10 mouse cellular contexts compared by ENCODE assay signal in genomic region chr7:19932133-19932876, GRCm38 (mm10). TPM values are rescaled to one million over a fixed set of nuclear protein-coding genes. Genes with fewer than 3 reads are reported as not detected.
A peak's percentile ranks its signal among the peaks of the same experiment; 100 is the strongest.
DNase-seq lines count a peak whose midpoint lies in the region; ATAC-seq lines count a peak whose summit lies in the region.
"Had no signal": no experiment of that assay in that cellular context is flagged by ENCODE, and none has a peak within 500 bp of the region (broad histone marks: within the 10 kb centered on the region; RNA-seq: fewer than 3 reads in every experiment).

No protein-coding gene starts in this region.

- no peak overlapping the region for H3K9ac ChIP-seq in limb, embryonic 13.5 days
- no peak overlapping the region for H3K9ac ChIP-seq in kidney, embryonic 14.5 days (ENCODE audit: low read depth, low read length)
- H3K9ac ChIP-seq: embryonic facial prominence, embryonic 12.5 days had no signal

- H3K27me3 ChIP-seq in limb, embryonic 13.5 days = peaks cover 13% of the 10 kb centered on the region
- no peaks in the 10 kb centered on the region for H3K27me3 ChIP-seq in kidney, embryonic 14.5 days (ENCODE audit: control insufficient read depth, insufficient read depth, low read length)

- H3K27ac ChIP-seq in limb, embryonic 13.5 days = no peak overlapping the region
- no peak overlapping the region for H3K27ac ChIP-seq in kidney, embryonic 14.5 days (ENCODE audit: low read depth, low read length)
- H3K27ac ChIP-seq: embryonic facial prominence, embryonic 12.5 days had no signal

- WGBS in limb, embryonic 13.5 days = 20% methylated on average over 13 of the region's 13 CpGs
- 18% methylated on average over 13 of the region's 13 CpGs for WGBS in kidney, embryonic 14.5 days

- no peaks in the 10 kb centered on the region for H3K9me3 ChIP-seq in limb, embryonic 13.5 days
- no peaks in the 10 kb centered on the region for H3K9me3 ChIP-seq in kidney, embryonic 14.5 days (ENCODE audit: control insufficient read depth, low read length)
- H3K9me3 ChIP-seq: embryonic facial prominence, embryonic 12.5 days had no signal

- no peak overlapping the region for H3K4me3 ChIP-seq in limb, embryonic 13.5 days
- H3K4me3 ChIP-seq in kidney, embryonic 14.5 days (ENCODE audit: low read length) = no peak overlapping the region
- H3K4me3 ChIP-seq: embryonic facial prominence, embryonic 12.5 days had no signal

- no peak for ATAC-seq in limb, embryonic 13.5 days (ENCODE audit: low FRiP score, low read depth)
- ATAC-seq in kidney, embryonic 14.5 days (ENCODE audit: low FRiP score, low TSS enrichment) = no peak
- ATAC-seq in granulocyte monocyte progenitor cell, adult 5-6 weeks (replicated peaks; ENCODE audit: poor library complexity, severe bottlenecking) = no peak

- DNase-seq in cerebellum, postnatal 25 days = peak; percentile 28 to 50
- DNase-seq in cerebellum, adult 11 months = no peak
- DNase-seq in right cerebral cortex, postnatal 4 days = peak; percentile 12
- no peak for DNase-seq in right cerebral cortex, postnatal 25 days
- DNase-seq in thymus, postnatal 14 days = peak; percentile 95

- H3K36me3 ChIP-seq in limb, embryonic 13.5 days = no peaks in the 10 kb centered on the region
- no peaks in the 10 kb centered on the region for H3K36me3 ChIP-seq in kidney, embryonic 14.5 days (ENCODE audit: control insufficient read depth, insufficient read depth, low read length)
- H3K36me3 ChIP-seq: embryonic facial prominence, embryonic 12.5 days had no signal

- peaks cover 8% of the 10 kb centered on the region; the same call in 1 of the 2 replicates for H3K4me1 ChIP-seq in limb, embryonic 13.5 days
- 0 out of 2 replicates have a peak, but pooled peaks cover 6% of the 10 kb centered on the region for H3K4me1 ChIP-seq in kidney, embryonic 14.5 days (ENCODE audit: control insufficient read depth, insufficient read depth, low read length)

- H3K4me2 ChIP-seq in limb, embryonic 13.5 days (replicated peaks) = peak overlapping the region; percentile 25
- no peak overlapping the region for H3K4me2 ChIP-seq in kidney, embryonic 14.5 days (replicated peaks; ENCODE audit: low read depth, low read length)

RNA-seq across cellular contexts. Expression of gene Pvr, which starts 11.3 kb away (rescaled TPM):
- 11.3 and 11.8 TPM in 2 replicates for polyA plus RNA-seq in limb, embryonic 13.5 days (2015; fragmentation: Nextera tagmentation; extraction: Ambion mirVana)
- polyA plus RNA-seq in kidney, embryonic 14.5 days (2014; fragmentation: Nextera tagmentation; extraction: Ambion mirVana) = 9.6 and 10.8 TPM in 2 replicates
- total RNA-seq in granulocyte monocyte progenitor cell, adult 5-6 weeks (2014; fragmentation: Nextera tagmentation) = 10.7 and 32.3 TPM in 2 replicates
- total RNA-seq in granulocyte monocyte progenitor cell, adult 5-6 weeks (2017) = 10.9 and 11.3 TPM in 2 replicates

RNA-seq across cellular contexts. Expression of gene Igsf23, which starts 18.3 kb away (rescaled TPM):
- 0.08 TPM in 1 of 2 replicates, not detected in the other for polyA plus RNA-seq in limb, embryonic 13.5 days (2015; fragmentation: Nextera tagmentation; extraction: Ambion mirVana)
- not detected in 2 replicates for polyA plus RNA-seq in kidney, embryonic 14.5 days (2014; fragmentation: Nextera tagmentation; extraction: Ambion mirVana)
- 3.4 TPM in 1 of 2 replicates, not detected in the other for total RNA-seq in granulocyte monocyte progenitor cell, adult 5-6 weeks (2014; fragmentation: Nextera tagmentation)
- not detected in 2 replicates for total RNA-seq in granulocyte monocyte progenitor cell, adult 5-6 weeks (2017)
- polyA plus RNA-seq: embryonic facial prominence, embryonic 12.5 days had no signal

RNA-seq across cellular contexts. Expression of gene Ceacam20, which starts 32.9 kb away (rescaled TPM):
- not detected in 2 replicates for polyA plus RNA-seq in limb, embryonic 13.5 days (2015; fragmentation: Nextera tagmentation; extraction: Ambion mirVana)
- not detected in 2 replicates for polyA plus RNA-seq in kidney, embryonic 14.5 days (2014; fragmentation: Nextera tagmentation; extraction: Ambion mirVana)
- total RNA-seq in granulocyte monocyte progenitor cell, adult 5-6 weeks (2014; fragmentation: Nextera tagmentation) = not detected in 2 replicates
- not detected in 2 replicates for total RNA-seq in granulocyte monocyte progenitor cell, adult 5-6 weeks (2017)
- polyA plus RNA-seq: embryonic facial prominence, embryonic 12.5 days; limb, embryonic 14.5 days had no signal

RNA-seq across cellular contexts. Expression of gene Ceacam19, which starts 44.5 kb away (rescaled TPM):
- polyA plus RNA-seq in limb, embryonic 13.5 days (2015; fragmentation: Nextera tagmentation; extraction: Ambion mirVana) = 0.23 and 0.37 TPM in 2 replicates
- not detected in 2 replicates for polyA plus RNA-seq in kidney, embryonic 14.5 days (2014; fragmentation: Nextera tagmentation; extraction: Ambion mirVana)
- total RNA-seq in granulocyte monocyte progenitor cell, adult 5-6 weeks (2014; fragmentation: Nextera tagmentation) = not detected in 2 replicates
- total RNA-seq in granulocyte monocyte progenitor cell, adult 5-6 weeks (2017) = not detected in 2 replicates
- polyA plus RNA-seq: embryonic facial prominence, embryonic 12.5 days had no signal

RNA-seq across cellular contexts. Expression of gene Nlrp9b, which starts 59.0 kb away (rescaled TPM):
- not detected in 2 replicates for polyA plus RNA-seq in limb, embryonic 13.5 days (2015; fragmentation: Nextera tagmentation; extraction: Ambion mirVana)
- polyA plus RNA-seq in kidney, embryonic 14.5 days (2014; fragmentation: Nextera tagmentation; extraction: Ambion mirVana) = not detected in 2 replicates
- total RNA-seq in granulocyte monocyte progenitor cell, adult 5-6 weeks (2014; fragmentation: Nextera tagmentation) = not detected in 2 replicates
- total RNA-seq in granulocyte monocyte progenitor cell, adult 5-6 weeks (2017) = not detected in 2 replicates
- polyA plus RNA-seq: embryonic facial prominence, embryonic 12.5 days; limb, embryonic 14.5 days had no signal

Comparison
In these comparisons a context has a peak if more than half of its experiments do, and no peak if none do; other contexts are left out.
1. DNase-seq: peak in cerebellum, postnatal 25 days (2 of 2), right cerebral cortex, postnatal 4 days (single experiment) and thymus, postnatal 14 days (single experiment); none in cerebellum, adult 11 months (single experiment) and right cerebral cortex, postnatal 25 days (single experiment).